Comparison of ENCODE assay signal across 15 mouse cellular contexts in the genomic region with DNA sequence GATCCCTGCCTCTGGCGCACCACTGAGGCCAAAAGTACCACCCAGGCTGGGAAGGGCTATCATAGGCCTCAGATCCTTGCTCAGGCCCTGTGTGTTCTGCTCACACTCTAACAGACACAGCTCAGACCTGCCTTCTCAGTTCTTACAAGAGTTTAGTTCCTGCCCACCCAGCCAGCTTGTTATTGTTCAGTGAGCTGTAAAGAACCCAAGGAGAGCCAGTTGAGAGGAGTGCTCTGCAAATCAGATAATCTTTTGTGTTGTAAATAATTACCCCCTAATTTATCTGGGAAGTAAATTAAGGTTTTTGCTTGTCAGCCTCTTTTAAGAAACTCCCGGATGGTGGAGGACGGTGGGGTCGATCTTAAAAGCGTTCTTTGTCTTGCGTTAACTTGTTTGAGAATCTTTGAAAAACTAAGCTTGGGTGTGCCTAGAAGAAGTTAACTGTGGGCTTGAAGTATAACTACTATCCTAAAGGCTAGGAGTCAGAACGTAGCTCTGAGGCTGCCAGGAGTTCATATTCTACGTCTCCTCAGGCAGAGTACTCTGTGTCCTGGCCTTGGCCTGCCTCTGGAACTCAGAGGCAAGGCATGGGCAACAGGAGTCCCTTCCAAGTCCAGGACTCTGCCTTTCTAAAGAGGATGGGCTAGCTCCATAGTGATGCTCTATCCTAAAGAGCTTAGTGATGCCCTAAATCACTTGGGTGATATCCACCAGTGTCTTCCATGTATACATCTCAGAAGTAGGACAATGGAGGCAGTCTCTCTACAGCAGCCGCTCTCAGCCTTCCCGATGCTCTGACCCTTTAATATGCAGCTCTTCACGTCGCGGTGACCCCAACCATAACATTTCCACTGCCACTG.
DNase-seq lines count a peak whose midpoint lies in the region; ATAC-seq and TF ChIP-seq lines count a peak whose summit lies in the region.
"Had no signal": no experiment of that assay in that cellular context is flagged by ENCODE, and none has a peak within 500 bp of the region (broad histone marks: within the 10 kb centered on the region; RNA-seq: fewer than 3 reads in every experiment).

No protein-coding gene starts in this region.

- DNase-seq in midbrain, embryonic 11.5 days (ENCODE audit: low spot score, missing footprints) = peak; percentile 80
- no peak for DNase-seq in embryonic facial prominence, embryonic 10.5 days (ENCODE audit: low spot score)
- DNase-seq in hindbrain, postnatal 0 days (ENCODE audit: low spot score) = peak; percentile 33
- no peak for DNase-seq in left cerebral cortex, postnatal 14 days (ENCODE audit: low spot score in 2 of 2)
- DNase-seq in spleen, adult 12 weeks (ENCODE audit: low spot score) = no peak
- DNase-seq: cerebellum, adult 2 months; gastrocnemius, adult 2 months; lung, embryonic 14.5 days had no signal

- H3K36me3 ChIP-seq in midbrain, embryonic 11.5 days (ENCODE audit: control insufficient read depth, insufficient read depth, low read length) = no peaks in the 10 kb centered on the region
- no peaks in the 10 kb centered on the region for H3K36me3 ChIP-seq in midbrain, embryonic 15.5 days (replicated peaks)
- H3K36me3 ChIP-seq in embryonic facial prominence, embryonic 10.5 days (replicated peaks) = no peaks in the 10 kb centered on the region
- H3K36me3 ChIP-seq in hindbrain, postnatal 0 days (ENCODE audit: insufficient read depth, low read length) = no peaks in the 10 kb centered on the region
- H3K36me3 ChIP-seq: limb, embryonic 15.5 days had no signal

- no peaks in the 10 kb centered on the region for H3K27me3 ChIP-seq in midbrain, embryonic 11.5 days (ENCODE audit: control insufficient read depth, insufficient read depth, low read length)
- H3K27me3 ChIP-seq in midbrain, embryonic 15.5 days (replicated peaks) = no peaks in the 10 kb centered on the region
- H3K27me3 ChIP-seq in embryonic facial prominence, embryonic 10.5 days (replicated peaks; ENCODE audit: low read depth, poor library complexity, severe bottlenecking) = peaks cover 3% of the 10 kb centered on the region
- no peaks in the 10 kb centered on the region for H3K27me3 ChIP-seq in hindbrain, postnatal 0 days (ENCODE audit: insufficient read depth, low read length)
- H3K27me3 ChIP-seq: CH12.LX; heart, embryonic 13.5 days; limb, embryonic 15.5 days; megakaryocyte, embryonic 14.5 days had no signal

- H3K27ac ChIP-seq in midbrain, embryonic 11.5 days (ENCODE audit: low read depth, low read length) = no peak overlapping the region
- no peak overlapping the region for H3K27ac ChIP-seq in midbrain, embryonic 15.5 days
- peak overlapping the region; percentile 51; the same call in 1 of the 2 replicates for H3K27ac ChIP-seq in embryonic facial prominence, embryonic 10.5 days (replicated peaks)
- H3K27ac ChIP-seq in hindbrain, postnatal 0 days = no peak overlapping the region
- H3K27ac ChIP-seq: gastrocnemius, adult 2 months; heart, embryonic 13.5 days; limb, embryonic 15.5 days had no signal

- 48% methylated on average over 13 of the region's 13 CpGs for WGBS in midbrain, embryonic 11.5 days
- WGBS in midbrain, embryonic 15.5 days = 47% methylated on average over 13 of the region's 13 CpGs
- 53% methylated on average over 13 of the region's 13 CpGs for WGBS in embryonic facial prominence, embryonic 10.5 days
- 50% methylated on average over 13 of the region's 13 CpGs for WGBS in hindbrain, postnatal 0 days

- H3K9me3 ChIP-seq in midbrain, embryonic 11.5 days (ENCODE audit: control insufficient read depth, low read length) = no peaks in the 10 kb centered on the region
- no peaks in the 10 kb centered on the region for H3K9me3 ChIP-seq in midbrain, embryonic 15.5 days
- H3K9me3 ChIP-seq in embryonic facial prominence, embryonic 10.5 days = no peaks in the 10 kb centered on the region
- H3K9me3 ChIP-seq in hindbrain, postnatal 0 days (ENCODE audit: low read length) = no peaks in the 10 kb centered on the region
- H3K9me3 ChIP-seq: heart, embryonic 13.5 days; limb, embryonic 15.5 days; megakaryocyte, embryonic 14.5 days had no signal

- ATAC-seq in midbrain, embryonic 11.5 days (ENCODE audit: low FRiP score) = 0 out of 2 replicates have a peak, but pooled peaks have one; percentile 50
- ATAC-seq in midbrain, embryonic 15.5 days (replicated peaks) = no peak
- ATAC-seq in hindbrain, postnatal 0 days = no peak
- ATAC-seq in inflammation-experienced regulatory T-cells, adult 6 months = no peak
- ATAC-seq: intestine, postnatal 0 days had no signal

- no peak overlapping the region for H3K4me2 ChIP-seq in midbrain, embryonic 11.5 days
- H3K4me2 ChIP-seq in midbrain, embryonic 15.5 days = no peak overlapping the region
- H3K4me2 ChIP-seq in hindbrain, postnatal 0 days (ENCODE audit: low read depth, low read length) = no peak overlapping the region
- H3K4me2 ChIP-seq: heart, embryonic 13.5 days; limb, embryonic 15.5 days; lung, embryonic 14.5 days had no signal

- intact Hi-C loops in left cerebral cortex, postnatal 14 days (cut with DNase I) = no loop called here

- no peak overlapping the region for H3K9ac ChIP-seq in midbrain, embryonic 11.5 days (ENCODE audit: low read length)
- no peak overlapping the region for H3K9ac ChIP-seq in midbrain, embryonic 15.5 days
- H3K9ac ChIP-seq in hindbrain, postnatal 0 days (replicated peaks; ENCODE audit: low read length) = no peak overlapping the region
- H3K9ac ChIP-seq: heart, embryonic 13.5 days; limb, embryonic 15.5 days; lung, embryonic 14.5 days had no signal

- TF ChIP-seq CTCF in hindbrain, postnatal 0 days (IDR thresholded peaks at IDR 0.05; ENCODE audit: low read depth) = no peak

- no peaks in the 10 kb centered on the region for H3K4me1 ChIP-seq in midbrain, embryonic 11.5 days (ENCODE audit: control insufficient read depth, insufficient read depth, low read length)
- H3K4me1 ChIP-seq in midbrain, embryonic 15.5 days = 0 out of 2 replicates have a peak, but pooled peaks cover 5% of the 10 kb centered on the region
- H3K4me1 ChIP-seq in embryonic facial prominence, embryonic 10.5 days = peaks cover 15% of the 10 kb centered on the region; the same call in 1 of the 2 replicates
- 0 out of 2 replicates have a peak, but pooled peaks cover 5% of the 10 kb centered on the region for H3K4me1 ChIP-seq in hindbrain, postnatal 0 days (ENCODE audit: insufficient read depth, low read length)
- H3K4me1 ChIP-seq: megakaryocyte, embryonic 14.5 days had no signal

- H3K4me3 ChIP-seq in midbrain, embryonic 11.5 days (ENCODE audit: low read depth, low read length) = no peak overlapping the region
- H3K4me3 ChIP-seq in midbrain, embryonic 15.5 days = no peak overlapping the region
- H3K4me3 ChIP-seq in embryonic facial prominence, embryonic 10.5 days = no peak overlapping the region
- no peak overlapping the region for H3K4me3 ChIP-seq in hindbrain, postnatal 0 days (ENCODE audit: low read length)
- H3K4me3 ChIP-seq: gastrocnemius, adult 2 months; heart, embryonic 13.5 days; limb, embryonic 15.5 days; megakaryocyte, embryonic 14.5 days had no signal

Comparison
In these comparisons a context has a peak if more than half of its experiments do, and no peak if none do; other contexts are left out.
1. DNase-seq: peak in midbrain, embryonic 11.5 days (single experiment) and hindbrain, postnatal 0 days (single experiment); none in embryonic facial prominence, embryonic 10.5 days (single experiment), left cerebral cortex, postnatal 14 days (0 of 2) and spleen, adult 12 weeks (single experiment).